Mouse (Mus musculus): ENCODE measurements at regions not wholly inside any gene's neighbourhood (a gene's known extent, or its start where the extent isn't known, plus 50 kb on each side); places are given as distances from the start of the nearest gene placed in this dataset.

DNA sequence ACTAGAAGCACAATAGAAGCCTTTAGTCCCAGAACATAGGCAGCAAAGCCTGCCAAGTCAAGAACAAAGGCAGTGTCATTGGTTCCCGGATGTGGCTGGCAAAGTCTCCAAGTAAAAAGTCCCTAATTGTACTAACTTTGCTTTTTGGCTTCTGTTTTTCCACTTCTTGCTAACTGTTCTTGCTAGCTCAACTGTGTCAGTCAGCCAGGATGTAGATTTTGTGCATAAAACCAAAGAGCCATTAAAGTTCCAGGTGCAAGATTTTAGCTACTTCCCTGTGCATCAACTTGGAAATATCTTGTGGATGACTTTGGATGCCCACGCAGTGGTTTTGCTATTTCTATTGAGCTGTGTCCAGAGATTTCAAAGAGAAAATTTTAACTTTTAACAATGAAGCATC, 560.0 kb upstream of the B3galt2 start:
- Histone ChIP-seq H3K27me3 (ENCODE audit: control insufficient read depth in 1 of 2, insufficient read depth in 2 of 2, low read length in 2 of 2) (no peaks in the 10 kb centered on the region), H3K36me3 (ENCODE audit: control insufficient read depth in 1 of 2, insufficient read depth in 2 of 2, low read length in 2 of 2) (no peaks in the 10 kb centered on the region), H3K4me1 (ENCODE audit: control insufficient read depth in 1 of 2, insufficient read depth in 2 of 2, low read length in 2 of 2) (no peaks in the 10 kb centered on the region), H3K9me3 (replicated peaks; ENCODE audit: insufficient read depth, low read length) (no peaks in the 10 kb centered on the region), H3K9ac (ENCODE audit: control insufficient read depth, low read depth, low read length, poor library complexity, severe bottlenecking) (no peak overlapping the region), H3K79me2 (ENCODE audit: control insufficient read depth, insufficient read depth, low read length, poor library complexity) (no peaks in the 10 kb centered on the region), H3K4me3 (ENCODE audit: control insufficient read depth in 1 of 2, insufficient read depth in 1 of 2, low read depth in 2 of 2, low read length in 2 of 2) (no peak overlapping the region), H3K27ac (ENCODE audit: control insufficient read depth, low read depth, low read length) (no peak overlapping the region)
- DNase-seq (ENCODE audit: low read depth, low spot score) = no peak
- TF ChIP-seq E2F4 (IDR thresholded peaks at IDR 0.05; ENCODE audit: borderline replicate concordance, low read depth, low read length) (no peak), NRF1 (IDR thresholded peaks at IDR 0.05; ENCODE audit: insufficient read depth, low read depth, low read length, poor library complexity, severe bottlenecking) (no peak), MAZ (IDR thresholded peaks at IDR 0.05; ENCODE audit: low read depth, low read length) (no peak), RAD21 (IDR thresholded peaks at IDR 0.05; ENCODE audit: low read depth, low read length) (no peak), MYC (IDR thresholded peaks at IDR 0.05; ENCODE audit: low read depth, low read length) (no peak), TAL1 (IDR thresholded peaks at IDR 0.05; ENCODE audit: low read length) (no peak), CHD1 (IDR thresholded peaks at IDR 0.05; ENCODE audit: low read depth, low read length) (no peak), POLR2AphosphoS5 (IDR thresholded peaks at IDR 0.05; ENCODE audit: borderline replicate concordance, low read depth, low read length) (no peak), JUND (IDR thresholded peaks at IDR 0.05; ENCODE audit: low read depth, low read length) (no peak), KAT2A (conservative IDR thresholded peaks at IDR 0.05; ENCODE audit: low read depth, low read length) (no peak), ETS1 (IDR thresholded peaks at IDR 0.05; ENCODE audit: low read depth, low read length) (no peak), TCF12 (IDR thresholded peaks at IDR 0.05; ENCODE audit: low read depth, low read length) (no peak)

DNA sequence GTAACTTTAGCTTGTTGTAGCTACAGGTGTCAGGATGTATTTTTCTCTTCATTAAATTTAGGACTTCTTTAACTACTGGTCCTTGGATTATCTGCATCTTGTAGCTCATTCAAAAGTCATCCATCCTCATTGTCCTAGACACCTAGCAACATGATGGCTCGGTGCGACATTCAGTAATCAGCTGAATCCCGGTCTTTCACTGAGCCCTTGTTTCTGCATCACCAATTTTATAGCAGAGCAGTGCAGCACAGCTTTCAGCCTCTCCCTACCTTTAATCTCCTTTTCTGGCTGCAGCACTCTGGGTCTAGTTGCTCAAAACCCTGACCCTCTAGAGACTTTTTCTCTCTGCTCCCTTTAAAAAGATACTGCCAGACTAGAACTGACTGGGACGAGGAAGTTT, 543.6 kb upstream of the B3galt2 start:
- Histone ChIP-seq H3K4me3 (ENCODE audit: control insufficient read depth in 1 of 2, insufficient read depth in 1 of 2, low read depth in 2 of 2, low read length in 2 of 2) (no peak overlapping the region), H3K4me1 (ENCODE audit: control insufficient read depth in 1 of 2, insufficient read depth in 2 of 2, low read length in 2 of 2) (no peaks in the 10 kb centered on the region), H3K27me3 (ENCODE audit: control insufficient read depth in 1 of 2, insufficient read depth in 2 of 2, low read length in 2 of 2) (no peaks in the 10 kb centered on the region), H3K9me3 (replicated peaks; ENCODE audit: insufficient read depth, low read length) (no peaks in the 10 kb centered on the region), H3K27ac (ENCODE audit: control insufficient read depth, low read depth, low read length) (no peak overlapping the region), H3K79me2 (ENCODE audit: control insufficient read depth, insufficient read depth, low read length, poor library complexity) (no peaks in the 10 kb centered on the region), H3K36me3 (ENCODE audit: control insufficient read depth in 1 of 2, insufficient read depth in 2 of 2, low read length in 2 of 2) (no peaks in the 10 kb centered on the region), H3K9ac (ENCODE audit: control insufficient read depth, low read depth, low read length, poor library complexity, severe bottlenecking) (no peak overlapping the region)
- TF ChIP-seq TAL1 (IDR thresholded peaks at IDR 0.05; ENCODE audit: low read length) (no peak), GABPA (IDR thresholded peaks at IDR 0.05; ENCODE audit: low read depth, low read length) (no peak), EP300 (IDR thresholded peaks at IDR 0.05; ENCODE audit: low read depth in 1 of 2, low read length in 2 of 2) (no peak), KAT2A (conservative IDR thresholded peaks at IDR 0.05; ENCODE audit: low read depth, low read length) (no peak), MXI1 (IDR thresholded peaks at IDR 0.05; ENCODE audit: low read depth, low read length) (no peak), MEF2A (IDR thresholded peaks at IDR 0.05; ENCODE audit: extremely low read depth, insufficient replicate concordance, low read depth, low read length, poor library complexity, severe bottlenecking) (no peak), POLR2AphosphoS5 (IDR thresholded peaks at IDR 0.05; ENCODE audit: borderline replicate concordance, low read depth, low read length) (no peak), HCFC1 (IDR thresholded peaks at IDR 0.05; ENCODE audit: low read depth, low read length) (no peak), ZMIZ1 (IDR thresholded peaks at IDR 0.05; ENCODE audit: low read depth, low read length) (no peak), NRF1 (IDR thresholded peaks at IDR 0.05; ENCODE audit: insufficient read depth, low read depth, low read length, poor library complexity, severe bottlenecking) (no peak), SMC3 (IDR thresholded peaks at IDR 0.05; ENCODE audit: low read depth, low read length) (no peak), JUND (IDR thresholded peaks at IDR 0.05; ENCODE audit: low read depth, low read length) (no peak), BHLHE40 (IDR thresholded peaks at IDR 0.05; ENCODE audit: borderline replicate concordance, low read depth, low read length) (no peak), RCOR1 (IDR thresholded peaks at IDR 0.05; ENCODE audit: low read depth, low read length) (no peak)
- no peak for DNase-seq (ENCODE audit: low read depth, low spot score)

Data from MEL (cell line).